Mouse (Mus musculus) neural tube, embryonic 11.5 days (tissue): Measurements from ENCODE around the gene Slco2a1. TPM values are rescaled to one million over a fixed set of nuclear protein-coding genes. Genes with fewer than 3 reads are reported as not detected.

Source experiments
- ATAC-seq: fragments of 200-750 bp; cut with Nextera tagmentation; 2 replicates; pipeline ENCODE4 v1.8.0; 2017; ENCODE audit warnings: moderate number of reproducible peaks, mild to moderate bottlenecking, moderate TSS enrichment, moderate library complexity; ENCODE audit not compliant: insufficient read depth, low FRiP score, low TSS enrichment
- DNase-seq: peaks from one replicate; pipeline ENCODE4 v3.0.0-alpha.2; 2015; ENCODE audit warnings: low spot score
- H3K27ac ChIP-seq: fragments of 300-500 bp; sonication (generic); 2 replicates; pipeline ENCODE4 v1.5.1; 2014; ENCODE audit warnings: low read depth, mild to moderate bottlenecking, low read length
- H3K27me3 ChIP-seq: fragments of 300-500 bp; sonication (generic); 2 replicates; pipeline ENCODE4 v1.6.1; 2014; ENCODE audit warnings: mild to moderate bottlenecking, low read length, mixed read lengths; ENCODE audit not compliant: control insufficient read depth, insufficient read depth
- H3K36me3 ChIP-seq: fragments of 300-500 bp; sonication (generic); 2 replicates; pipeline ENCODE4 v1.6.1; 2014; ENCODE audit warnings: mild to moderate bottlenecking, low read length, moderate library complexity, mixed read lengths; ENCODE audit not compliant: control insufficient read depth, insufficient read depth
- H3K4me1 ChIP-seq: fragments of 300-500 bp; sonication (generic); 2 replicates; pipeline ENCODE4 v1.6.1; 2014; ENCODE audit warnings: low read length, mixed read lengths; ENCODE audit not compliant: control insufficient read depth, insufficient read depth
- H3K4me2 ChIP-seq: fragments of 300-500 bp; sonication (generic); 2 replicates; pipeline ENCODE4 v1.6.1; 2014; ENCODE audit warnings: low read depth, mild to moderate bottlenecking, moderate library complexity
- H3K4me3 ChIP-seq: fragments of 300-500 bp; sonication (generic); 2 replicates; pipeline ENCODE4 v1.5.1; 2014; ENCODE audit warnings: low read depth, low read length
- H3K9ac ChIP-seq: fragments of 300-500 bp; sonication (generic); 2 replicates; pipeline ENCODE4 v1.6.1; 2014; ENCODE audit warnings: mild to moderate bottlenecking, low read length
- H3K9me3 ChIP-seq: fragments of 300-500 bp; sonication (generic); 2 replicates; pipeline ENCODE4 v1.6.1; 2016; ENCODE audit warnings: low read length; ENCODE audit not compliant: control insufficient read depth
- WGBS: fragments of 180-500 bp; shearing (Covaris S2); extraction: QIAGEN DNeasy Blood & Tissue Kit; methylation state at CpG from one replicate; pipeline ENCODE4 v1.1.7; 2014; 5-methylcytosine and 5-hydroxymethylcytosine counted together
- polyA plus RNA-seq: library from polyadenylated mRNA; unstranded; fragments of >200 nt; fragmentation: Nextera tagmentation; extraction: Ambion mirVana; gene quantifications from 2 replicates; pipeline ENCODE4 v1.2.1, GENCODE M21; 2014

Slco2a1 gene
- polyA plus RNA-seq, 1 experiment from 2014 or later: 0.29 TPM

GRCm38 (mm10) chr9:102979011-102979700 lies 9.4 kb upstream of the Slco2a1 start:
- H3K4me3 ChIP-seq: no peak overlapping the region
- 79% methylated on average over 3 of the region's 3 CpGs for WGBS
- no peak overlapping the region for H3K27ac ChIP-seq
- H3K9ac ChIP-seq: no peak overlapping the region
- no peaks in the 10 kb centered on the region for H3K9me3 ChIP-seq
- H3K36me3 ChIP-seq: no peaks in the 10 kb centered on the region
- H3K4me2 ChIP-seq: no peak overlapping the region
- DNase-seq: no peak
- no peak for ATAC-seq
- no peaks in the 10 kb centered on the region for H3K4me1 ChIP-seq
- H3K27me3 ChIP-seq: no peaks in the 10 kb centered on the region

- 50% methylated on average over 10 of the region's 10 CpGs for WGBS
- Histone ChIP-seq H3K4me1 (no peaks in the 10 kb centered on the region), H3K36me3 (no peaks in the 10 kb centered on the region), H3K9ac (no peak overlapping the region), H3K27ac (no peak overlapping the region), H3K4me2 (no peak overlapping the region), H3K27me3 (no peaks in the 10 kb centered on the region), H3K9me3 (no peaks in the 10 kb centered on the region), H3K4me3 (no peak overlapping the region)
- ATAC-seq (no peak), DNase-seq (no peak)
Observed at GRCm38 (mm10) chr9:102979956-102980355, 8.6 kb upstream of the Slco2a1 start.

- WGBS: 86% methylated on average over 5 of the region's 5 CpGs
- Histone ChIP-seq H3K9ac (no peak overlapping the region), H3K27ac (no peak overlapping the region), H3K4me3 (no peak overlapping the region), H3K27me3 (no peaks in the 10 kb centered on the region), H3K4me1 (no peaks in the 10 kb centered on the region), H3K4me2 (no peak overlapping the region), H3K9me3 (no peaks in the 10 kb centered on the region), H3K36me3 (no peaks in the 10 kb centered on the region)
- ATAC-seq (no peak), DNase-seq (no peak)
Observed at GRCm38 (mm10) chr9:102980420-102980819, 8.1 kb upstream of the Slco2a1 start.

- no peak for DNase-seq
- no peaks in the 10 kb centered on the region for H3K4me1 ChIP-seq
- no peak overlapping the region for H3K4me2 ChIP-seq
- H3K27me3 ChIP-seq: no peaks in the 10 kb centered on the region
- H3K27ac ChIP-seq: no peak overlapping the region
- no peak for ATAC-seq
- H3K4me3 ChIP-seq: no peak overlapping the region
- no peaks in the 10 kb centered on the region for H3K9me3 ChIP-seq
- WGBS: 96% methylated on average over 2 of the region's 2 CpGs
- no peak overlapping the region for H3K9ac ChIP-seq
- H3K36me3 ChIP-seq: no peaks in the 10 kb centered on the region
Observed at GRCm38 (mm10) chr9:102981791-102982190, 6.7 kb upstream of the Slco2a1 start.

GRCm38 (mm10) chr9:102982376-102982775 lies 6.1 kb upstream of the Slco2a1 start:
- H3K4me2 ChIP-seq: no peak overlapping the region
- H3K27ac ChIP-seq: no peak overlapping the region
- no peaks in the 10 kb centered on the region for H3K36me3 ChIP-seq
- ATAC-seq (no peak), DNase-seq (no peak)
- no peaks in the 10 kb centered on the region for H3K27me3 ChIP-seq
- no peaks in the 10 kb centered on the region for H3K4me1 ChIP-seq
- no peak overlapping the region for H3K4me3 ChIP-seq
- 91% methylated on average over 3 of the region's 3 CpGs for WGBS
- no peaks in the 10 kb centered on the region for H3K9me3 ChIP-seq
- no peak overlapping the region for H3K9ac ChIP-seq

GRCm38 (mm10) chr9:102985111-102985510 lies 3.4 kb upstream of the Slco2a1 start:
- Histone ChIP-seq H3K4me1 (no peaks in the 10 kb centered on the region), H3K36me3 (no peaks in the 10 kb centered on the region), H3K9me3 (no peaks in the 10 kb centered on the region), H3K27ac (no peak overlapping the region), H3K27me3 (no peaks in the 10 kb centered on the region), H3K9ac (no peak overlapping the region), H3K4me3 (no peak overlapping the region), H3K4me2 (no peak overlapping the region)
- ATAC-seq: no peak
- no peak for DNase-seq
- 63% methylated on average over 1 of the region's 1 CpGs for WGBS

- Histone ChIP-seq H3K36me3 (no peaks in the 10 kb centered on the region), H3K9me3 (no peaks in the 10 kb centered on the region), H3K27ac (no peak overlapping the region), H3K4me1 (peaks cover 3% of the 10 kb centered on the region; the same call in 1 of the 2 replicates), H3K9ac (no peak overlapping the region), H3K27me3 (no peaks in the 10 kb centered on the region), H3K4me3 (no peak overlapping the region), H3K4me2 (no peak overlapping the region)
- DNase-seq (no peak), ATAC-seq (no peak)
- 51% methylated on average over 4 of the region's 4 CpGs for WGBS
Observed at GRCm38 (mm10) chr9:102985939-102986338, 2.6 kb upstream of the Slco2a1 start.

- no peak overlapping the region for H3K27ac ChIP-seq
Observed at GRCm38 (mm10) chr9:102990306-102991133, 2.0 kb downstream of the Slco2a1 start.

GRCm38 (mm10) chr9:102991134-102991406 lies 2.6 kb downstream of the Slco2a1 start:
- ATAC-seq (no peak), DNase-seq (no peak)
- Histone ChIP-seq H3K36me3 (no peaks in the 10 kb centered on the region), H3K4me3 (no peak overlapping the region), H3K4me2 (no peak overlapping the region), H3K27ac (no peak overlapping the region), H3K27me3 (no peaks in the 10 kb centered on the region), H3K9me3 (no peaks in the 10 kb centered on the region), H3K4me1 (peaks cover 6% of the 10 kb centered on the region; the same call in 1 of the 2 replicates), H3K9ac (no peak overlapping the region)
- 83% methylated on average over 4 of the region's 4 CpGs for WGBS

More at GRCm38 (mm10) chr9:102990306-102991133, 2.0 kb downstream of the Slco2a1 start:
- ATAC-seq: no peak
- WGBS: 60% methylated on average over 6 of the region's 6 CpGs
- Histone ChIP-seq H3K4me2 (no peak overlapping the region), H3K27me3 (no peaks in the 10 kb centered on the region), H3K9me3 (no peaks in the 10 kb centered on the region), H3K36me3 (no peaks in the 10 kb centered on the region), H3K4me1 (peaks cover 6% of the 10 kb centered on the region; the same call in 1 of the 2 replicates), H3K4me3 (no peak overlapping the region), H3K9ac (no peak overlapping the region)
- DNase-seq: no peak
